Mouse (Mus musculus): ENCODE results near the gene 4930596D02Rik.

Gene 4930596D02Rik

GRCm38 (mm10) chr14:35811878-35812277 lies at the start of gene 4930596D02Rik:
TSS of gene 4930596D02Rik (minus strand) at chr14:35811978.
- DNase-seq (ENCODE audit: extremely low read depth, insufficient read length, low spot score), result no peak

- DNase-seq (ENCODE audit: extremely low read depth, insufficient read length, low spot score), result no peak
Observed at GRCm38 (mm10) chr14:35853254-35853653, 41.5 kb upstream of the 4930596D02Rik start.

GRCm38 (mm10) chr14:35845271-35845670 lies 33.5 kb upstream of the 4930596D02Rik start:
- DNase-seq (ENCODE audit: extremely low read depth, insufficient read length, low spot score), result no peak

GRCm38 (mm10) chr14:35842111-35842721 lies 30.4 kb upstream of the 4930596D02Rik start:
- DNase-seq (ENCODE audit: extremely low read depth, insufficient read length, low spot score), result no peak

- DNase-seq (ENCODE audit: extremely low read depth, insufficient read length, low spot score), result no peak
Observed at GRCm38 (mm10) chr14:35792656-35793213, 19.0 kb downstream of the 4930596D02Rik start.

GRCm38 (mm10) chr14:35780033-35780432 lies 31.7 kb downstream of the 4930596D02Rik start:
- DNase-seq (ENCODE audit: extremely low read depth, insufficient read length, low spot score), result no peak

- no peak for DNase-seq (ENCODE audit: extremely low read depth, insufficient read length, low spot score)
Observed at GRCm38 (mm10) chr14:35773306-35773705, 38.5 kb downstream of the 4930596D02Rik start.
